Mouse (Mus musculus) embryo, embryonic 11 days (tissue): ENCODE measurements around the gene Auts2.

ENCODE experiments used
- DNase-seq: peaks from one replicate; pipeline ENCODE4 v3.0.0-alpha.2; 2015

The Auts2 gene

DNA sequence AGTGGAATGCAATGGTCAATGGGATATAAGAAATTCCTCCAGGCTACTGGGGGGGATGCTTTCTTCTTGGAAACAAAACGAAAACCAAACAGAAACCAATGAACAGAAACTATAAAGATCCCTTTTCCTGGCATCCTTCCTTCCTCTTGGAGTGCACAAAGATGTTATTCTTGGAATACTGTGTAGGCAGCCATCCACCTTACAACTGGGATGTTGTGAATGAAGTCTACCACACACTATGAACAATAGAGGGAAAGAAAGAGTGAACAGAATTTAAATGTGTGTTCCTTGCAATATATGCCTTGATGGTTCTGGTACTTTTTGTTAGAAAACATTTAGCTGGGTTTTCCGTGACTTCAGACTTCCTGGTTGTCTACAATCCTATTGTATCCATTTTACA, 236.1 kb downstream of the Auts2 start:
- no peak for DNase-seq

DNA sequence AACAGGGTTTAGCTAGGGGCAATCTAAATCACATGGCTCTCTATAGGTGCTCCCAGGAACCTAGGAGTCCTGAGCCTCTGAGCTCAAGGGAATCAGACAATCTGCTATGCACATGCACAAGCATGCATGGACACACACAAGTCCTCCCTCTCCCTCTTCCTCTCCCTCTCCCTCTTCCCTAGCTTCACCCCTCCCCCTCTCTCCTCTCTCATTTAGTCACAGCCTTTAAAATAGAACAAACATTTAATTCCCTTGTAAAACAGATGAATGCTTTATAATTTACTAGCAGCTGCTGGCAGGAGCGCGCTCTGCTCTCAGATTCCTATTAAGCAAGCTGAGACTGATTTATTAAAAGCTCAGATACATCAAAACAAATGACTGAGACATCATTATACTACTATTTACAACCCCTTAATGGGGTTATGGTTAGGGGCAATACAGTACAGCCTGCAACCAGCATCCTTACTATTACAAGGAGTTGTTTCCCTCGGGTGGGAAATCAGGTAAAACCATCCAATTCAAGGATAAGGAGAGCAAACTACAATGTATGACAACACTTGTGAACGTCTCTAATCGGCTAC, 237.7 kb downstream of the Auts2 start:
- no peak for DNase-seq

DNA sequence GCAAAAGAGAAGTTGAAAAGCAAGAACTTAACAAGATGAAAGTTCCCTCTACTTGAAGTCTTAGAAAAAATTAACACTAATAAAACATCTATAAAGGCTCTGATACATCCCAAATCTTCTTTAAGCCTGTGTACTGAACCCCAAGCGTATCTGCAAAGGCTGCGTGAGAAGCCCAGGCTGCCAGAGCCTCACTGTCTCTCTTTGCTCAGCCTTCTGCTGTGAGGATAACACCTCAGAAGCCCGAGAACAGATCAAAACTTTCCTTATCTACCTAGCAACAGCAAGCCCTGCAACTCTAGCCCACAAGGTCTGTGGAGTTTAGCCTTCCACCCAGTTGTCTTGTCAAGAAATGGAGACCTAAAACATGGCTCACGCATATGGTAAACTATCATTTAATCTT, 240.4 kb downstream of the Auts2 start:
- DNase-seq = no peak

DNA sequence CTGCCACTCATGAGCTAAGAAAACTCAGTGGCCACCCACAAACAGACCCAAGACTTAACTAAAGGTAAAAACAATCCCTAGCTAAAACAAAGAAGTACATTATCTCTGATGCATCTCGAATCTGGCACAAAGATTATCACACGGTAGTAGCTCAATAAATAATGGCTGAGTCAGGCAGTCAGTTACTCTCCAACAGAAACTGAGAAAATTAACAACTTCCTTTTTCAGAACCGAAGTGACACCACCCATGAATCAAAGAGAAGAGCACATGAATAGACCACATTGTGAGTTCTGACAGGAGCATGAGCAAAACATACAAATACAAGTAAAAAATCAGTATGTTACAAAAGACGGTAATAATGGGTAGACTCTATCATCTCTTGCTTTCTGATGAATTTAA, 242.3 kb downstream of the Auts2 start:
- DNase-seq = no peak

DNA sequence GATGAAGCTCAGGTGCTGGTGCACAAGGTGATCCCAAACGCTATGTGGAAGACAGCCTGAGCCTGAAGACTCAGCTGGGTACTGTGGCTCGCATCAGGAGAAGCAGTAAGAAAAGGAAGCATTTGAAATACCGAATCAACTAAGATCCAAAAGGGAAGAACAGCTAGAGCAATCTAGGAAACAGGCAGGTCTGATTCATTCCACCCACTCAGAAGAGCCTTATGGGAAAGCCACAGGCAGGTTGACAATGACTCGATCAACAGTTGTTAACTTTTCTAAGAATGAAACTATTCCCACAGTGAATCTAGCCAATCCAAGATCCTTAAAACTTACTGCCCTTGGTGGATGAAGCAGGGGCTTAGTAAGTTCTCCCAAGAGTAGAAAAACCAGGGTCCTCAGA, 243.4 kb downstream of the Auts2 start:
- no peak for DNase-seq

DNA sequence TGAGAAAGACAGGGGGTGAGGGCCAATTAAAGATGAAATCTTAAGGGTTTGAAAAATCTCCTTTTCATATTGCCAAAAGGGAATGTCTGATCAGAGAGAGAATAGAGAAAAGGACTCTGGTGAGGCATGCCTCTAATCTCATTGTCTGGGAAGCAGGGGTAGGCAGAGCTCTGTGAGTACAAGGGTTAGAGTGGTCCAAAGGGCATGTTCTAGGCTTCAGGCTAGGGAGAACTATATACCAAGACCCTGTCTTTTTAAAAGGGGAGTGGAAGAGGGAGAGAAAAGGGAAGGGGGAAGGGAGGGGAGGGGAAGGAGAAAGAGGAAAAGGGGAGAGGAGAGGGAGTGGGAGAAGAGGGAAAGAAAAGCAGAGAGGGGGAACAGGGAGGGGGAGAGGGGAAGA, 244.1 kb downstream of the Auts2 start:
- DNase-seq = no peak

DNA sequence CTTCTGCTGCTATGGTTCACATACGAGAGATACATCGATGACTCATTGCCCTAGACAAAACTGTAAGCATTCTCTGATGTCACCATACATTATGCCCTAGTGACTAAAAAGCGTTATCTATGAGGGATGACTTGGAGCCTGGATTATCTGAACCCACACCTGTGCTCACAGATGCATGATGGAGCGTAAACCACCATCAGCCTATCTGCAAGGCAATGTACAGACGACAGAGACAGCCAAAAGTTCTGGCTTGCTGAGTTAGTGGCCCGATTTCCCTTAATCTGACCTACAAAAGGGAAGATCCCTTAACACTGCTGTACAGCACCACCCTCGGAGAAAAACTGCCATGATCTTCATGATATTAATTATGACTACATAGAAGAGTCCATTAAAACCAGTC, 245.8 kb downstream of the Auts2 start:
- DNase-seq = no peak

DNA sequence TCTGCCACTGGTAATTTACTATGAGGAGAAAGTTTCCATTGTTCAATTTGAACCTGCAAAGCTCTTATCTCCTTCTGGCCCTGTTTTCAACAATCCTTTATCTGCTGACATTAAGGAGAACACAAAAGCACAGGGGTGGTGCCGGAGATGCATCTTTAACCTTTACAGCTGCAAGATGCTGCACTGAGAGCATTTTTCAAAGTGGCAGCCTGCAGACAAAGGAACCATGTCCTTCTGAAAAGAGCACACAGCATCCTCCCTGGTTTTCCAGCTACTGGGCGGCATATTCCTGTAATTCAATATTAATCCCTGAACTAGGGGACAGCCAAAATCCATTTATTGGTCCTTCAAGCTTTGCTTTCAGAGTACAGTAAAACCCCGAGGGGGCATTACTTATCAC, 248.7 kb downstream of the Auts2 start:
- DNase-seq = peak; percentile 24

DNA sequence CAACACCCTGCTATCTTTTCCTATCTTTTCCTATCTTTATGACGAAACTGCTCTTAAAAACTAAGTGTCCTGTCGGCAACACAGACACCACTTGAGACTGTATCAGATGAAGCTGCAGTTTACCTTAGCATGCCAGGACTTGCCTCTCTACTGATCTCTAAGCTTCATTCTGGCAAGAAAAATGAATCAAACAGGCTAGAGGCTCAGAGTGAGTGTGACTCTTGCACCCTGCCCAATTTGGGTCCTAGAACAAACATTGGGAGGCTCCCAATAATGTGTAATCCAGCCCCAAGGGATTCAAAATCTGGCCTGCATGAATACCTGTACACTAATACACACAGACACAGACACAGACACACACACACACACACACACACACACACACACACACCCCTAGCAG, 250.2 kb downstream of the Auts2 start:
- DNase-seq = no peak

DNA sequence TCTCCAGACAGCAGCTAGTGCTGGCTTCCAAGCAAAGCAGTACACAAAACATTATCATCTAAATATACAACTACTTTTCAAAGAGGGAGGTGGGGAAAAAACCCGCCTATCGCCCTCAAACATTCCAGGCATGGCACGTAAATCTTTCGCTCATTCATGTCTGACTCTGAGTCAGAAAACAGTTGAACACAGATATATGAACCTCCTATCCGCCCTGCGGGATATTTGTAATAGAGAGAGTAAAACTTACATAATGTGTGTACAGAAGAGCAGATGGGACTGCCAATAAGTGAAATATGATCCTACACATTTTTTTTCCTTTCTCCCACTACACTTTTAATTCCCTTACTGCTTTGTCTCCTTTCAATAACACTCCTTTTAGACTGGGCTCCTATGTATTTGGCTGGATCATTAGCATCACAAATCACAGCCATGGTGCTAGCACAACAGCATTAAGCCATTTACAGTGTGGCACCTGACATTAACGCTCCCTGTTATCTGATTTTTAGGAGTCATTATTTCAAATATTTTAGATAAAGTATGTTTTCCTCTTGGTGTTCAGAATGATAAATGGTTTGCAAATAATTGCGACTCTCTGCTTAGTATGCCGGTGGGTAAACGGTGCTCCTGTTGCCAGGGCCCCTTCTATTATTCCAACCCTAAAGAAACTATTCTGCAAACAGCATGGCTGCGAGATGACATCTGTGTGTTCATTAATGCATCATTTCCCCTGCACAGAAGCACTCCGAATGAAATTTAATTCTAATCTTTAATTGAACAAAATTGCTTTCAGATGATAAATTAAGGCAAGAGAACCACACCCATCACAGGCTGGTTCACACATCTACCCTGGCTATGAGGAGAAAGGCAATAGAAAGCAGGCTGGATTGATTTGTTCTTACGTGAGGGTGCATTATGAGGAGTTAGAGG, 252.3 kb downstream of the Auts2 start:
- DNase-seq = peak; percentile 36

DNA sequence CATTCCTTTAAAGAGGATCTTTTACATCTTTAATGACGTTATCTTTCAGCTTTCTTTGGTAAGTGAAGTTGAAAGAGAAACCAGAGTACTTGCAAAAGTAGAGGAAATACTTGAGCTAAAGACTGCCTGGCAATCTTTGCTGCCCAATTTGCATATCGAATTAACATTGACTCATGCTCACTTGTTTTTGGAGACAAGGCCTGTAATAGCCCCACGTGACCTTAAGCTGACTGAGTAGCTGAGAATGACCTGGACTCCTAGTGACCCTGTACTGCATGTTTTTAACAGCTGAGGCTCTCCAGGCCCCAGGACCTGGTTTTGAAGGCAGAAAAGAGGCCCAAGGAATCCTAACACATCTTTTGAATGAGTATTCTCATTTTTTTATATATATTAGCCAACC, 259.4 kb downstream of the Auts2 start:
- no peak for DNase-seq

DNA sequence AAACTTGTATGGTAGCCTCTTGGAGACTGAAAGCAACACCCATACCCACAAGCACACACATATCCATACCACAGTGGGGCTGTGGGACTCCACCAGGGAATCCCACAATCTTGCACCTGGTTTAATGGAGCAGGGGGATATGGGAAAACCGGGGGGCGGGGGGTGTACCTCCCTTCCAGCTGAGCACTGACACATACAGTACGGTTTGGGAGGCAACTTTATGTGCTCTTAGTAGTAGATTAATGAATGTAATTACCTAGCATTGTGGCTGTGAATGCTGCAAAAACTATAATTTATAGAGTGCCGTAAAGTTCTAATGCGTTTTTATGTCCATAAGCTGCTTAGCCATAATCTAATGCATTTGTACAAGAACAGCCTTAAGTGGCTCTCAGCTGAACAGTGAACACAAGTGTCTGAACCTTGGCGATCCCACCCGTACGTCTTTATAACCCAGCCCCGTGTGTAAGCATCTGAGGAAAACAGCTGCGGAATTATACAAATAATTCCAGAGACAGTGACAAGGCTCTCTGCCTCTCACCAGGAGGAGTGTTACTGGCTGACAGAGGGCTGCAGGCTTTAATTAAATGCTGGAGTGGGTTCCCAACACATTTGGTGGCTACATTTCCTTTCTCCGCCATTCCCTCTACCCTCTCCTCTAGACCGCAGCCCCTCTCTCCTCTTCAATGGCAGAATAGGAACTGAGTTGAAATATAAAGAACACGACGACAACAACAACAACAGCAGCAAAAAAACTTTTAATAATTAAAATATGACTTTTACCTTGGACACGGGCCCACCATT, 268.8 kb downstream of the Auts2 start:
- no peak for DNase-seq

DNA sequence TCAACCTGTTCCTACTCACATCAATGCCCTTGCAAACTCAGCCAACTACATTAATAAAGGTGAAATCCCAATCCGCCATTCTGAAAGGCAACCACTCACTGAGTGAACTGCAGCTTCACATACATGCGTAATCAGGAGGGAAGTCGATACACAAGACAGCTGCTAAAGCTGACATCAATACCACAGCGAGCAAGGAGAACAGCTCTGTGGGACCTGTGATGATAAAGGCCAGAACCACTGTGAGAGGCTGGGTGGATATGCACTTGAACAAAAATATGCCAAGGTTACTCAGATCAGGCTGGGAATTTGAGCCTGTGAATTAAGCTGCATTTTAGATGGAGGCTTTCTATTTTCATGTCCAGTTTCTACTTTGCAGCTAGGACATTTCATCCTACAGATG, 271.0 kb downstream of the Auts2 start:
- no peak for DNase-seq

DNA sequence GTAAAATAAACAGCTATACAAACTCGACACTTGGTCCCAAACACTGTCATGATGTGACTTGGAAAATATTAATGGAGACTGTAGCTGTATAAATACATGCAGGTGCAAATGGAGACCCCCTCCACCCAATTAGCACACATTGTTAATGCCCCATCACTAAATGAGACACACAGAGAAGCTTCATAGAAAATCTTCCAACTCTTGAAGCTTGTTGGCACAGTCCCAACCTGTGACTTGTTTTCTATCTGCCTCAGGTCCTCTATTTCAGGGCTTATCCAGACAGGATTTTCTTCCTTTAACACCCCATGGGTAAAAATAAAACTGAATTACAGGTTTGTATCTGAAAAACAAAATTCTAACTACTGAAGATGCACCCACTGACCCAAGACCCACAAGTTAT, 272.2 kb downstream of the Auts2 start:
- no peak for DNase-seq

DNA sequence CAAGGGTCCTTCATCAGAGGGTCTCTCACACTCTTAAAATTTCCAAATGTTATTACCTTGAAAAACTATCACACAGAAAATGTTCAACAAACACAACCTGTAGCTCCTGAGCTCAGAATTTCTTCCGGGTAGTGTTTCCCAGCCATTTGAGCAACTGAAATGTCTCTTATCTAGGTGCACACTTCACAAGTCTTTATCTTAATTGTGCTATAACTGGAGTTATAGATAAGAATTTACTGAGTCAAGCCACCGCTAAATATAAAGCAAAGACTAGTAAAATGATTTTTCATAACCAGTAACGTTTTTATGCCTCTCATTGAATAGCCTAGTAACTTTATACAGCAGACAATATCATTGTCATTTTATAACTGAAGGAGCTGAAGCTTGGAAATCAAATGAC, 273.1 kb downstream of the Auts2 start:
- no peak for DNase-seq

DNA sequence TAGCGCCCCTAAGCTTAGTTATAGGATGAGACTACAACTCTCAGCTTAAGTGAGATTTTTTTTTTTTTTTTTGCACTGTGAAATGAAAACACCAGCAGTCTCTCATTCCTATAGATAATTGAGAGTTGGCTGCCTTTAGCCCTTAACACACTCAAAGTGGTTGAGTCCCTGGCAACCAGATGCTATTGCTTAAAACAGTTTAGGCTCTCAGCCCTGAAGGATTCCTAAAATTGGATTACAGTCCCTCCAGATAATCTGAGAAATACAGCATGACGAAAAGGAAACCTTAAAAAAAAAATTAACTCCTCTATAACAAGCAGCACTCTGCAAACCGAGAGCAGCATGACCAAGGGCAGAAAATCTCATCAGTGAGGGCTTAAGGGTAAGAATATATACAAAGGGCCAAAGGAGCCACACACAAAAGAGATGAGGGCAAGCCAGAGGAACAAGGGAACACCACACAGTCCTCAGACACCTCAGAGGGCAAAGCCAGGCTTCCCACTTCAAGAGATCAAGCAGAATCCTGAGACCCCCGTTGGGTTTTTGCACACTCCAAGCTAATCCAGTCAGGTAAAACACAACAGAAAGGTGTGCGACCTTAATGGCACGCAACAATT, 274.7 kb downstream of the Auts2 start:
- no peak for DNase-seq

DNA sequence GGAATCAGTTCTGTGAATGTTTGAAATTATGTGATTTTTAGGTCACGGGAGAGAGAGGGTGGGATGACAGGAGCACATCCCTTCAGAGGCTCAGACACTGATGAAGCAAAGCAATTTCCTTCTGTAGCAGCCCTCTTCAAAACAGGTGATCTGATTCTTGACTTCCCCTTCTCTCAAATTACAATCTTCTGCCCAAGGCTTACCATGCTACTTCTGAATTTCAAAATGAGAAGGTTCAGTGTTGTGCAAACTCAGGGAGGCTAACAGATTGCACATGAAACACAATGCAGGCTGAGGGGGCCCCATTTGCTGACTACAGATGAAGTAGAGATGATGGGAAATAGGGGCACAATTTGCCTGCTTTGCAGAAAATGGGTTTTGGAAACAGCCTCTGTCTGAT, 278.1 kb downstream of the Auts2 start:
- no peak for DNase-seq

DNA sequence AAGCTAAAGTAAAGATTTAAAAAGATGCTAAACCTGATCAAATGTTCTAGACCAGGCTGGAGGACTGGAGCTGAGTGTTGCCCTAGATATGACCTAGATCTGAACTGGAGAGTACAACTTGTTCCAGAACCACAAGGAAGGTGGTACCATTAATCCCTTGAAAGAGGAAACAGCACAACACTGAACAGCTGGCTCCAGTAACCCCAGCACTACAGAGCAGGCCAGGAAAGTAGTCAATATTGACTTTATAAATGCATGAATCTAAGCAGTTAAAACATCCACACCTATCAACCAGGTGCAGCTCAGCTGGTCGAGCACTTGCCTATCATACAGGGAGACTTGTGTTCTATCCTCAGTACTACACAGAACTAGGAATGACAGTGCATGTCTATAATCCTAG, 281.4 kb downstream of the Auts2 start:
- no peak for DNase-seq

DNA sequence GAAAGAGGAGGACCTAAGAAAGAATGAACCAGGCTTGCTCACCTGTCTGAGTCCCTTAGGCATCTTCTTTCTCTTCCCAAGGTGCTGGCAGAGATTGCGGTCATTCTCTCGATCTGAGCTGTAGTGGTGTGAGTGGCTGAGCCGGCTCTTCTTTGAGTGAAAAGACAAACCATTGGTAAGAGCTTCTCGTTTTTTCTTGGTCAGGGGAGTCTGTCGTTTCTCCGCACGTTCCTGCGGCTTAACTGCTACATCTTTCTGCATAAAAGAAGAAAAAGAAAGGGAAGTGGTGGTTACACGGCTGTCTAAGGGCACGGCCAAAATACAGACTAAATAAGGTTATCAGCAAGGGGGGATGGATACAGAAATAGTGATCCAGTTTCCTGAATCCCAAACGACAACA, 284.3 kb downstream of the Auts2 start:
- DNase-seq = no peak

DNA sequence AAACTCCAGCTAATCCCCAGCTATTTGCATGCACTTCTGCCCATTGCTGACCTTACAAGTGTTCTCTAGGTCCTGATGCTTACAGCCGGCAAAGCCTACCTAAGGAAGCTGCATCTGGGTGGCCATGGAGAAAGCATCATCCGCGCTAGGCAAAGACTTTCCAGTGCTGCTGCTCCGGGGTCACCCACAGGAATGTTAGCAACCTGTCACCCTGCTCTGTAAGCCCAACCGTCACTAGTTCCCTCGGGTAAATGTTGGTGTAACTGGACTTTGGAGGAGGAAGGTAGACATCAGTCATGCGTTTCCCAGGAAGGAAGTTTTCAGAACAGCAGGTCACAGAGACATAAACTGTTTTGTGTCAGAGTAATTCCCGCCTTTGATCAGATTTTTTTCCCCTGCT, 287.6 kb downstream of the Auts2 start:
- no peak for DNase-seq

DNA sequence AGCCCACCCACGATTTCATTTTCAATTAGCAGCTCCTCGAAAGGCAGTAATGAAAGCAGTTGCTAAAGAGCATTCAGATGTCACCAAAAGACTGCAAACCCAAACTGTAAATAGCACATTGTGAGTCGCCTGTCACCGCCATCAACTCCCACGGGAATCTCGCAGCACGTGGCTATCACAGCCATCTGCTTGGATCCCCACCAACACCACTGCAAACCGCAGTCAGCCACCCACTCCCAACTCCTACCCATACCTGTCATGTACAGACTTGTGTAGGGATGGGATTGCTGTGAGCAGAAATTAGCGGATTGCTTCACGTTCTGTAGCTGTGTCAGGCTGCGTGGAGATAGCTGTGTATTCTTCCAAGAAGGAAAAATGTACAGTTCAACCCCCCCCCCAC, 293.6 kb downstream of the Auts2 start:
- no peak for DNase-seq

DNA sequence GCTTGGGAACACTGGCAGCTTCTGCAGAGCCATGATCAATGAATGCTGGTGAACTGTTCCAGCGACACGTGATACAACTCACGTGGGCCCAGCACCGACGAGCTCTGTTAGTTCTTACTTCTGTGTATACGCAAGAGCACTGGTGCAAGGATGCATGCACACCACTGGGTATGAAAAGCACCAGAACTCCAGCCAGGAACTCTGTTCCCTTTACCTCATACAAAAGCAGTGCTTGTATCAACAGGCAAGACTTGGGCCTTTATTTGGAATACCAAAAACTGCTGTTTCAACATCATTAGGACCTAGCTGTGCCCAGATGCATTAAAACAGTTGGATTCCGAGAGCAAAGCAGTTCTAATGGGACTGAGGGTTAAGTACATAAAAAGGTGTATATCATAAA, 295.1 kb downstream of the Auts2 start:
- DNase-seq = no peak

DNA sequence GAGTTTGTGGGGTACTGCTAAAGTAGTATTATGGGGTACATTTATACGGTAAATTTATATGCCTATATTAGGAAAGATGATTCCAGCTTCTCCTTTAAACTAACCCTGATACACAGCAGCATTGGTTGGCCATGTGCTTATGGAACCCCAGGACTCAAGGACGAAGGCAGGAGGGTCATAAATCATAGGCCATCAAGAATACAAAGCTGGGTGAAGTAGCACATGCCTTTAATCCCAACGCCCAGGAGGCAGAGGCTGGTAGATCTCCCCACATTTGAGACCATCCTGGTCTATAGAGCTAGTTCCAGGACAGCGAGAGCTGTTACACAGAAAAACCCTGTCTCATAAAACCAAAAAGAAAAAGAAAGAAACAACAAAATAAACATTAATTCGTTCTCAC, 307.7 kb downstream of the Auts2 start:
- DNase-seq = no peak

DNA sequence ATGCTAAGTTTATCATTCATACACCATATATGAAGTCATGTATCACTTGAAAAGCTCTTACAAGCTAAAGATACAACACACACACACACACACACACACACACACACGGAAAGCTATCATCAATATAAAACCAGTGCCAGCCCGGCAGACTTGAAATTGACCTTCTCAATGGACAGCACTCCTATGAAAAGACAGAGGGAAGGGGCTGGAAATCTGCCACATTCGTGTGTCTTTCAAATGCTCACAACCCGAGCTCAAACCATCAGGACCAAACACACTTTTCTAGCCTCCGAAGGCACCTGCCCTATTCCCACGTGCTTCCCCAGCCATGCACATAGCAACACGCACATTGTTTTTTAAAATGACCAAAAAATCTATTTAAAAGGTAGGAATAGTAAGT, 308.7 kb downstream of the Auts2 start:
- no peak for DNase-seq
